Mouse (Mus musculus) cerebellum, postnatal 14 days (tissue): ENCODE data around the gene Pdhb.
"Not testable (repeated sequence)": the region's sequence is repeated elsewhere in the genome, so short reads cannot be mapped to it uniquely, and the experiment has no call there.

Experiments used
- DNase-seq, 2 experiments: peaks; one replicate each; pipeline ENCODE4 v3.0.0; 2021; ENCODE audit warnings: mixed read lengths in 2 of 2

Gene Pdhb

GRCm38 (mm10) chr14:8132789-8133188, 40.0 kb downstream of the Pdhb start:
- no peak for DNase-seq

- DNase-seq, result no peak
Observed at GRCm38 (mm10) chr14:8127971-8128370, 44.9 kb downstream of the Pdhb start.

GRCm38 (mm10) chr14:8124046-8124881, 48.6 kb downstream of the Pdhb start:
- DNase-seq, result no peak

- DNase-seq, result not testable (repeated sequence)
Observed at GRCm38 (mm10) chr14:8123611-8124010, 49.2 kb downstream of the Pdhb start.

- DNase-seq, result peak; percentile 12 to 30
Observed at GRCm38 (mm10) chr14:8123141-8123540, 49.7 kb downstream of the Pdhb start.

GRCm38 (mm10) chr14:8119904-8120303, 52.9 kb downstream of the Pdhb start:
- DNase-seq, result no peak

- no peak for DNase-seq
Observed at GRCm38 (mm10) chr14:8119454-8119853, 53.4 kb downstream of the Pdhb start.

- no peak for DNase-seq
Observed at GRCm38 (mm10) chr14:8117371-8117770, 55.5 kb downstream of the Pdhb start.
